Mouse (Mus musculus) heart, adult 2 months (tissue): Measurements from ENCODE around the gene BC055324. TPM values are rescaled to one million over a fixed set of nuclear protein-coding genes. Genes with fewer than 3 reads are reported as not detected.
"Not testable (repeated sequence)": the region's sequence is repeated elsewhere in the genome, so short reads cannot be mapped to it uniquely, and the experiment has no call there.

Experiments used
- DNase-seq, 2 experiments: peaks; one replicate each; pipeline ENCODE4 v3.0.0; 2021
- H3K27ac ChIP-seq: fragments of 200-600 bp; 2 replicates; pipeline ENCODE4 v1.8.1; 2022
- H3K27me3 ChIP-seq: fragments of 200-500 bp; 2 replicates; pipeline ENCODE4 v1.6.1; 2012; ENCODE audit warnings: mild to moderate bottlenecking, low read length, inconsistent platforms, mixed read lengths; ENCODE audit not compliant: control insufficient read depth, insufficient read depth
- H3K36me3 ChIP-seq: fragments of 200-500 bp; 2 replicates; pipeline ENCODE4 v1.6.1; 2012; ENCODE audit warnings: low read length, inconsistent platforms; ENCODE audit not compliant: control insufficient read depth, insufficient read depth
- H3K4me1 ChIP-seq: fragments of 200-500 bp; 2 replicates; pipeline ENCODE4 v1.6.1; 2011; ENCODE audit warnings: low read length; ENCODE audit not compliant: control insufficient read depth, insufficient read depth
- H3K4me3 ChIP-seq: fragments of 200-600 bp; 2 replicates; pipeline ENCODE4 v1.8.1; 2022
- H3K79me2 ChIP-seq: fragments of 200-500 bp; replicated peaks from 2 replicates; pipeline ENCODE4 v1.6.1; 2012; ENCODE audit warnings: mild to moderate bottlenecking, inconsistent platforms, low read length, moderate library complexity, mixed read lengths; ENCODE audit not compliant: control insufficient read depth, insufficient read depth
- H3K9ac ChIP-seq: fragments of 200-500 bp; 2 replicates; pipeline ENCODE4 v1.6.1; 2012; ENCODE audit warnings: low read depth, mild to moderate bottlenecking, control low read depth, inconsistent platforms, low read length, mixed read lengths
- CTCF ChIP-seq: fragments of 200-600 bp; IDR thresholded peaks from 2 replicates; pipeline ENCODE4 v1.8.1; 2022; ENCODE audit warnings: antibody characterized with exemption, mild to moderate bottlenecking, moderate library complexity
- EP300 ChIP-seq: fragments of 200-500 bp; IDR thresholded peaks from 2 replicates; pipeline ENCODE4 v1.6.1; 2011; ENCODE audit warnings: low read depth, low read length, control low read depth; ENCODE audit not compliant: insufficient read depth
- POLR2A ChIP-seq: fragments of 200-500 bp; IDR thresholded peaks from 2 replicates; pipeline ENCODE4 v1.6.1; 2011; ENCODE audit warnings: mild to moderate bottlenecking, low read depth, low read length, control low read depth; ENCODE audit not compliant: insufficient read depth
- WGBS: fragments of 180-500 bp; shearing (Covaris S2); methylation state at CpG from one replicate; pipeline ENCODE4 v1.1.7; 2018; 5-methylcytosine and 5-hydroxymethylcytosine counted together
- intact Hi-C: fragments of 180-260 bp; cut with DNase I; formaldehyde crosslinking; loops from one replicate; pipeline ENCODE4 v1.15.1; 2025
- long read RNA-seq: library from polyadenylated mRNA; stranded (forward); transcript quantifications from one replicate; pipeline ENCODE4 v2.0.0, GENCODE M21; 2021
- polyA plus RNA-seq: library from polyadenylated mRNA; depleted of rRNA; stranded (reverse); fragments of >200 nt; gene quantifications from 2 replicates; pipeline ENCODE4 v1.2.3, GENCODE M21; 2012; rRNA removed
- total RNA-seq, 2 experiments: library from RNA; stranded (reverse); gene quantifications; 2 replicates each; pipeline ENCODE4 v1.2.3; 2021

BC055324 gene
- under 1 TPM; 0.73 to 0.93 TPM for total RNA-seq
- 0.53 and 0.91 TPM in 2 replicates for polyA plus RNA-seq
- long read RNA-seq, result 0 reads

GRCm38 (mm10) chr1:163994721-163995608 lies at the start of gene BC055324, which contains the start of gene Mettl18:
TSS of gene BC055324 (minus strand) at chr1:163994796.
TSS of gene Mettl18 (plus strand) at chr1:163994889.
- intact Hi-C loops, result loop anchor here (2.0 to 10.0 kb wide), 3 partner anchors 64 to 312 kb away; partner anchors contain the start of gene Blzf1
- H3K27me3 ChIP-seq, result no peaks in the 10 kb centered on the region
- DNase-seq, result peak; percentile 90 to 92

GRCm38 (mm10) chr1:164043549-164043948 lies 49.0 kb upstream of the BC055324 start:
- DNase-seq, result peak; percentile 27 to 44
- no peaks in the 10 kb centered on the region for H3K79me2 ChIP-seq
- no peak overlapping the region for H3K9ac ChIP-seq
- intact Hi-C loops, result no loop called here
- H3K27me3 ChIP-seq, result peaks cover 2% of the 10 kb centered on the region; the same call in 1 of the 2 replicates
- WGBS, result 32% methylated on average over 3 of the region's 3 CpGs
- no peak for TF ChIP-seq EP300
- TF ChIP-seq CTCF, result no peak
- no peak for TF ChIP-seq POLR2A
- no peaks in the 10 kb centered on the region for H3K4me1 ChIP-seq
- no peaks in the 10 kb centered on the region for H3K36me3 ChIP-seq
- H3K4me3 ChIP-seq, result no peak overlapping the region
- H3K27ac ChIP-seq, result no peak overlapping the region

More at GRCm38 (mm10) chr1:163994721-163995608, at the start of gene BC055324, which contains the start of gene Mettl18:
- no peaks in the 10 kb centered on the region for H3K4me1 ChIP-seq
- peak within 1 kb of the TSS; percentile 67 for H3K4me3 ChIP-seq
- 2% methylated on average over 43 of the region's 43 CpGs for WGBS
- H3K79me2 ChIP-seq, result no peaks in the 10 kb centered on the region
- H3K9ac ChIP-seq, result peak within 1 kb of the TSS; percentile 89
- H3K27ac ChIP-seq, result peak within 1 kb of the TSS; percentile 83
- no peaks in the 10 kb centered on the region for H3K36me3 ChIP-seq
- TF ChIP-seq POLR2A, result peak; percentile 68
- peak; percentile 59 for TF ChIP-seq CTCF
- peak; percentile 49 for TF ChIP-seq EP300

- WGBS, result 72% methylated on average over 10 of the region's 10 CpGs
- no peak for DNase-seq
- Histone ChIP-seq H3K79me2 (no peaks in the 10 kb centered on the region), H3K4me3 (no peak overlapping the region), H3K36me3 (no peaks in the 10 kb centered on the region), H3K27me3 (peaks cover 2% of the 10 kb centered on the region; the same call in 1 of the 2 replicates), H3K27ac (no peak overlapping the region), H3K4me1 (no peaks in the 10 kb centered on the region), H3K9ac (no peak overlapping the region)
- intact Hi-C loops, result no loop called here
- TF ChIP-seq POLR2A (no peak), CTCF (no peak), EP300 (no peak)
Measured at GRCm38 (mm10) chr1:164040385-164041135, 46.0 kb upstream of the BC055324 start.

- DNase-seq, result no peak
- no peak overlapping the region for H3K4me3 ChIP-seq
- intact Hi-C loops, result no loop called here
- no peaks in the 10 kb centered on the region for H3K36me3 ChIP-seq
- H3K4me1 ChIP-seq, result no peaks in the 10 kb centered on the region
- H3K9ac ChIP-seq, result no peak overlapping the region
- no peak overlapping the region for H3K27ac ChIP-seq
- no peaks in the 10 kb centered on the region for H3K79me2 ChIP-seq
- TF ChIP-seq EP300 (no peak), CTCF (peak; percentile 48), POLR2A (no peak)
- WGBS, result 58% methylated on average over 5 of the region's 5 CpGs
- no peaks in the 10 kb centered on the region for H3K27me3 ChIP-seq
Measured at GRCm38 (mm10) chr1:164027416-164027815, 32.8 kb upstream of the BC055324 start.

- Histone ChIP-seq H3K27me3 (no peaks in the 10 kb centered on the region), H3K4me1 (no peaks in the 10 kb centered on the region), H3K4me3 (no peak overlapping the region), H3K79me2 (no peaks in the 10 kb centered on the region), H3K27ac (no peak overlapping the region), H3K36me3 (no peaks in the 10 kb centered on the region), H3K9ac (no peak overlapping the region)
- 63% methylated on average over 4 of the region's 4 CpGs for WGBS
- no peak for TF ChIP-seq CTCF
- TF ChIP-seq POLR2A, result no peak
- TF ChIP-seq EP300, result no peak
- DNase-seq, result no peak
- intact Hi-C loops, result no loop called here
Measured at GRCm38 (mm10) chr1:164025685-164026084, 31.1 kb upstream of the BC055324 start.

- H3K9ac ChIP-seq, H3K79me2 ChIP-seq, H3K4me3 ChIP-seq, H3K27ac ChIP-seq, DNase-seq, H3K27me3 ChIP-seq, H3K36me3 ChIP-seq, H3K4me1 ChIP-seq, intact Hi-C loops: not testable (repeated sequence)
- WGBS, result 77% methylated on average over 5 of the region's 5 CpGs
Measured at GRCm38 (mm10) chr1:164022106-164022505, 27.5 kb upstream of the BC055324 start.

- H3K27ac ChIP-seq, DNase-seq, H3K4me3 ChIP-seq, H3K79me2 ChIP-seq, H3K9ac ChIP-seq, H3K27me3 ChIP-seq, H3K4me1 ChIP-seq, intact Hi-C loops, H3K36me3 ChIP-seq: not testable (repeated sequence)
- 75% methylated on average over 3 of the region's 3 CpGs for WGBS
Measured at GRCm38 (mm10) chr1:164020746-164021145, 26.1 kb upstream of the BC055324 start.
